Mouse (Mus musculus) B cell, adult 67 days (primary cell): ENCODE data around the gene Olfr954. TPM values are rescaled to one million over a fixed set of nuclear protein-coding genes. Genes with fewer than 3 reads are reported as not detected.

Experiments
- total RNA-seq, 2 experiments: library from RNA; stranded (reverse); gene quantifications; 4 replicates each; pipeline ENCODE4 v1.2.4; 2023

The Olfr954 gene
- not detected for total RNA-seq

GRCm38 (mm10) chr9:39456401-39456800, at the start of gene Olfr954:
Gene Olfr954 (plus strand): TSS chr9:39456701.

GRCm38 (mm10) chr9:39427048-39427447, 29.5 kb upstream of the Olfr954 start, which contains the start of gene Olfr952:
Gene Olfr952 (minus strand): TSS chr9:39427148.

GRCm38 (mm10) chr9:39471844-39472243, 15.3 kb downstream of the Olfr954 start, which contains the start of gene Olfr955:
Gene Olfr955 (minus strand): TSS chr9:39471944.

GRCm38 (mm10) chr9:39493895-39494294, 37.4 kb downstream of the Olfr954 start, which contains the start of gene Olfr44:
Gene Olfr44 (minus strand): TSS chr9:39493995.

Other genes starting within 250 kb of the Olfr954 start
- not detected for gene Olfr1537, start 206.7 kb upstream of the Olfr954 start, total RNA-seq
- gene Olfr945, start 179.9 kb upstream of the Olfr954 start, total RNA-seq = not detected
- gene Olfr948, start 130.7 kb upstream of the Olfr954 start, total RNA-seq = not detected
- not detected for gene Olfr951, start 69.3 kb upstream of the Olfr954 start, total RNA-seq
- not detected for gene Olfr952, start 29.6 kb upstream of the Olfr954 start, total RNA-seq
- gene Olfr955, start 15.2 kb downstream of the Olfr954 start, total RNA-seq = not detected
- gene Olfr44, start 37.3 kb downstream of the Olfr954 start, total RNA-seq = not detected
- gene Olfr957, start 59.1 kb downstream of the Olfr954 start, total RNA-seq = not detected
- gene Olfr958, start 97.4 kb downstream of the Olfr954 start, total RNA-seq = not detected
- not detected for gene Olfr959, start 118.9 kb downstream of the Olfr954 start, total RNA-seq
- not detected for gene AW551984, start 147.7 kb downstream of the Olfr954 start, total RNA-seq
- not detected for gene Olfr148, start 154.0 kb downstream of the Olfr954 start, total RNA-seq
- not detected for gene Olfr960, start 164.7 kb downstream of the Olfr954 start, total RNA-seq
- gene Olfr961, start 188.4 kb downstream of the Olfr954 start, total RNA-seq = not detected
- not detected for gene Olfr963, start 210.5 kb downstream of the Olfr954 start, total RNA-seq